Mouse (Mus musculus): ENCODE results near the gene 4930558C23Rik.

- TF ChIP-seq EP300 (IDR thresholded peaks at IDR 0.05; ENCODE audit: low read length): no peak
- TF ChIP-seq USF1 (IDR thresholded peaks at IDR 0.05; ENCODE audit: low read depth, low read length): no peak
- TF ChIP-seq CHD1 (IDR thresholded peaks at IDR 0.05; ENCODE audit: low read depth, low read length): no peak
Observed at GRCm38 (mm10) chr3:95412268-95412667, 9.6 kb upstream of the 4930558C23Rik start.
